Mouse (Mus musculus) left cerebral cortex, postnatal 36 days (tissue): ENCODE measurements at regions not wholly inside any gene's neighbourhood (a gene's known extent, or its start where the extent isn't known, plus 50 kb on each side); places are given as distances from the start of the nearest gene placed in this dataset.

ENCODE experiments used
- DNase-seq, 2 experiments: peaks; one replicate each; pipeline ENCODE4 v3.0.0; 2021 to 2022; ENCODE audit warnings: low spot score in 2 of 2, mixed read lengths in 1 of 2
- intact Hi-C: fragments of 180-260 bp; cut with DNase I; formaldehyde crosslinking; loops from one replicate; pipeline ENCODE4 v1.15.1; 2025

DNA sequence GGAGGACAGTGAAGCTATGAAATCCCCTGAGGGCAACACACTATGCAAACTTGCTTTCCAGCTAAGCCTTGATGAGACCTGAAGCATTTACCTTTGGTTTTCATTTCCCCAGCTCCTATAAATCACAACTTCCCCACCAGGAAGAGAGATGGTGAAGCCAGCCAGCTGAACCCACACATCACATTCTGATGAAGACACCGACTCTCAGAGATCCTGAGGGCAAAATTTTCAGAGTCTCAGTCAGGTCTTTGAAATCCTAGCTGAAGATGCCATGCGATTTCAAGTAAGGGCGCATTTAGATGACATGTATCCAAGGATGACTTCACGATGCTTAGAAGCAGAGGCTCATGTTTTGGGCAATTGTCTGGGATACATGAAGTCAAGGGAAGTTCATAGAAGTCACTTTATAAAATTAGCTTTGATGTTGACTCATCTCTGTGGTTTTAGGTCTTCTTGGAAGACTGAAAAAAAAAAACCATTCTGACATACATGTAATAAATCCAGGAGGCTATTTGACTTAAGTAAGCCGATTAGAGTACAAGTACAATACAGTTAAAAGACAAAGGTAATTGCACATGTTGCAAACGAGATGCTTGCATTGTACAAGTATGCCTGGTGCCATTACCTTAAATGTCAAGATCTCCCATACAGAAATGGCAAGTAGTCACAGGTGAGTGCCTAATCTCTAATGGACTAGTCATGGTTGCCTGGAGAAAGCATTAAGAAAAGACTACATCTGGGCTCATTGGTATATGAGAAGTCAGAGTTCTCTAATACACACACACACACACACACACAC lies 391.1 kb upstream of the Prickle1 start:
- DNase-seq = no peak
- intact Hi-C loops = no loop called here

GRCm38 (mm10) chr15:93982091-93982490 lies 386.4 kb upstream of the Prickle1 start:
- intact Hi-C loops = no loop called here
- no peak for DNase-seq

- no peak for DNase-seq
- intact Hi-C loops = no loop called here
Observed at GRCm38 (mm10) chr15:93977494-93977893, 381.8 kb upstream of the Prickle1 start.

DNA sequence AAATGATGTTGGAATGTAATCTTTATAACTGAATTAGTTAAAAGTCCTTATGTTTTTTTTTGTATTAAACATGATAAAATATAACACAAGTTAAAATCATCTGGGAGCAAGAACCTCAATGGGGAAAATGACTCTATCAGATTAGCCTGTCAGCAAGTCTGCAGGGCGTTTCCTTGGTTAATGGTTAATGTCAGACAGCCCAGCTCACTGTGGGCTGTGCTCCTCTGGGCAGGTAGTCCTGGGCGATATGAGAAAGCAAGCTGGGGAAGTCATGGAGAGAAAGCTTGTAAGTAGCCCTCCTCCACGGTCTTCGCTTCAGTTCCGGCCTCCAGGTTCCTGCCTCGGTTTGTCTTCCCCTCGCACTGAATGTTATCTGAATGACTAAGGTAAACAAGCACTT lies 379.0 kb upstream of the Prickle1 start:
- intact Hi-C loops = no loop called here
- DNase-seq = no peak

- DNase-seq = no peak
- intact Hi-C loops = no loop called here
Observed at GRCm38 (mm10) chr15:93972979-93973378, 377.3 kb upstream of the Prickle1 start.

DNA sequence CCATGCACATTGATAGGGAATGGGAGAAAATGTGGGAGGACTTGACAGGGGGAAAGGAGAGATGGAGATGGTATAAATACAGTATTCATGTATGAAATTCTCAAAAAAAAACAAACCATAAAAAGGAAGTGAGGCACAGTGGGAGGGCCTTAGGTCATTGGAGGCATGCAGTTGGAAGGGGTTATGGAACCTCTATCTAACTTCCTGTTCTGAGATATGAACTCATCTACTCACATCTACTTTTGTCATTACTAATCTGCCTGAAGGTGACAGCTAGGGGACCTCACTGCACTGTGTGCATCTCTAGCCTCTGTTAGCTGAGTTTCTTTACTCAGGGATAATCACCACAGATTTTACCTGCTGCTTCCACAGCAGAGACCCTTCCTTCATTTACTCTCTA lies 366.3 kb upstream of the Prickle1 start:
- DNase-seq = no peak
- intact Hi-C loops = no loop called here

- DNase-seq = no peak
- intact Hi-C loops = no loop called here
Observed at GRCm38 (mm10) chr15:93959931-93960330, 364.2 kb upstream of the Prickle1 start.

- intact Hi-C loops = no loop called here
- no peak for DNase-seq
Observed at GRCm38 (mm10) chr15:93958086-93958485, 362.4 kb upstream of the Prickle1 start.

DNA sequence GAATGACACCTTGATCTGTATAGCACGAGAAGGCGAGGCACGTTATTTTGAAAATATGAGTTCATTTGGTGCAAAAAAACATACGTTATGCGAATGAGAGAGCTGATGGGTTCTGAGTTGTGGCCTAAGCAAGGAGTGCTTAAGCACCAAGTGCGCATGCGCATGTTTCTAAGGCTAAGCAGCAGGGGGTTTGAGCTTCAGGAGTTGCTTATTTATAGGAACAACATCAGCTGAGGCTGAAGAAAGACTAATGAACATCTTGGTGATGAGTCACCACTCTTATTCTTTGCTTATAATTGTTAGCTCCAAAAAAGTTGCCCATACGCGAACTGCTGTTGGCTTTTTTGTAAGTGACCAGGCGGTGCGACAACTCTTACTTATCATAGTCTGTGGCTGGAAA lies 361.1 kb upstream of the Prickle1 start:
- no peak for DNase-seq
- intact Hi-C loops = no loop called here

GRCm38 (mm10) chr15:93953548-93953947 lies 357.9 kb upstream of the Prickle1 start:
- intact Hi-C loops = no loop called here

GRCm38 (mm10) chr15:93950441-93950840 lies 354.8 kb upstream of the Prickle1 start:
- intact Hi-C loops = no loop called here
- DNase-seq = no peak

More at GRCm38 (mm10) chr15:93953548-93953947, 357.9 kb upstream of the Prickle1 start:
- DNase-seq = no peak

DNA sequence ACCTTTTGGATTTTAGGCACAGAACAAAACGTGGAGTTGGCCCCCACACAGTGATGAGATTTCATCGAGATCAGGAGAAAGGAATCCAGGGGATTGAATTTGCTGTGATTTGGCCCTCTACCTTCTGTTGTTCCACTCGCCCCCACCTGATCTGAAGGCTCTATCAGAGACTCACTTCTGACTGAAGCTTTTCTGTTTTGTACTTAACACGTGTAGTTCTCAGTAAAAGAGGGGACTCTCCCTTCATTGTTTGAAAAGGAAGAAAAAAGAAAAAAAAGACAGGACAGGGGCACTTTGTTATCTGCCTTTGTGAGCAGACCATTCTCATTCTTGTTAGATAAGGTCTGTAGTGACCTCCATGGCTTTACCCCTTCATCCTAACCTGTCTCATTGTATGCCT lies 353.2 kb upstream of the Prickle1 start:
- DNase-seq = no peak
- intact Hi-C loops = no loop called here

- DNase-seq = no peak
- intact Hi-C loops = no loop called here
Observed at GRCm38 (mm10) chr15:93943545-93943944, 347.9 kb upstream of the Prickle1 start.

DNA sequence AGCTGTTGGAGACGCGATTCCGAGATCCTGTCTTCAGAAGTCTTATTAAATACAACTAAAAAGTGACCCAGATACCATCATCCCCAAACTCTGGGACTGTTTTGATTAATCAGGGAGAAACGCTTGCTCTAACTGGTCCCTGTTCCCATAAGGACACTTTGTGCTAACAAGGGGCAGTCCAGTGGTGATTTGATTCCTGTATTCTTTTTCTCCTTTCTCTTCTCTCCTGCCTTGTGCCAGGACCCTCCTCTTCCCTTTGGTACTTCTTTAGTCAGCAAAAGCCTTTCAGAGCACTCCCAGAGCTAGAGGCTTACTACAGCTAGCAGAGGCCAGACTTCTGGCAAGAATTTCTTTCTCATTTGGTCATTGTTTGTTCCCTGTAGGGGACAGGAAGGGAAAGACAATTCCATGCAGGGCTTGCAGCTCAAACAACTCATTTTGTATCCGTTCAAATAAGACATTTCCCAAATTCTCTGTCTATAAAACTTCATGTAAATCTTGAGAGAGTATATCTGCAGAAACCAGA lies 337.3 kb upstream of the Prickle1 start:
- intact Hi-C loops = no loop called here
- no peak for DNase-seq

GRCm38 (mm10) chr15:93926842-93927241 lies 331.2 kb upstream of the Prickle1 start:
- DNase-seq = no peak
- intact Hi-C loops = no loop called here

- no peak for DNase-seq
- intact Hi-C loops = no loop called here
Observed at GRCm38 (mm10) chr15:93926262-93926661, 330.6 kb upstream of the Prickle1 start.

GRCm38 (mm10) chr15:93921457-93922234 lies 326.0 kb upstream of the Prickle1 start:
- intact Hi-C loops = no loop called here
- DNase-seq = no peak

- peak in 1 of 2 experiments; percentile 13 for DNase-seq
Observed at GRCm38 (mm10) chr15:93920996-93921395, 325.3 kb upstream of the Prickle1 start.

GRCm38 (mm10) chr15:93919577-93919976 lies 323.9 kb upstream of the Prickle1 start:
- no peak for DNase-seq
- intact Hi-C loops = no loop called here

More at GRCm38 (mm10) chr15:93920996-93921395, 325.3 kb upstream of the Prickle1 start:
- intact Hi-C loops = no loop called here

GRCm38 (mm10) chr15:93916856-93917255 lies 321.2 kb upstream of the Prickle1 start:
- intact Hi-C loops = no loop called here
- DNase-seq = no peak

- DNase-seq = no peak
- intact Hi-C loops = no loop called here
Observed at GRCm38 (mm10) chr15:93913462-93913861, 317.8 kb upstream of the Prickle1 start.
